Mouse (Mus musculus): Measurements from ENCODE around the gene Cntrob.

Gene Cntrob

GRCm38 (mm10) chr11:69323667-69324111 lies at the start of gene Cntrob, which contains the start of gene Trappc1:
Gene Cntrob, minus strand, starts transcription at chr11:69323775.
Gene Trappc1, plus strand, starts transcription at chr11:69323980.
- DNase-seq (ENCODE audit: low spot score) = peak; percentile 100

- peak; percentile 49 for DNase-seq (ENCODE audit: low spot score)
These were observed 49.2 kb upstream of the Cntrob start for GRCm38 (mm10) chr11:69372780-69373170.

- peak; percentile 23 for DNase-seq (ENCODE audit: low spot score)
These were observed 48.6 kb upstream of the Cntrob start for GRCm38 (mm10) chr11:69372056-69372779.

GRCm38 (mm10) chr11:69371601-69372000 lies 48.0 kb upstream of the Cntrob start:
- no peak for DNase-seq (ENCODE audit: low spot score)

- no peak for DNase-seq (ENCODE audit: low spot score)
These were observed 47.2 kb upstream of the Cntrob start for GRCm38 (mm10) chr11:69370817-69371215.

- no peak for DNase-seq (ENCODE audit: low spot score)
These were observed 46.6 kb upstream of the Cntrob start for GRCm38 (mm10) chr11:69369990-69370816.

GRCm38 (mm10) chr11:69369215-69369989 lies 45.8 kb upstream of the Cntrob start, which contains the start of gene Chd3:
Gene Chd3, minus strand, starts transcription at chr11:69369406.
- DNase-seq (ENCODE audit: low spot score) = no peak

- peak; percentile 34 for DNase-seq (ENCODE audit: low spot score)
These were observed 45.0 kb upstream of the Cntrob start for GRCm38 (mm10) chr11:69368356-69369214.

GRCm38 (mm10) chr11:69367616-69368355 lies 44.2 kb upstream of the Cntrob start:
- DNase-seq (ENCODE audit: low spot score) = peak; percentile 11

GRCm38 (mm10) chr11:69366855-69367615 lies 43.5 kb upstream of the Cntrob start:
- DNase-seq (ENCODE audit: low spot score) = peak; percentile 43

GRCm38 (mm10) chr11:69366157-69366854 lies 42.7 kb upstream of the Cntrob start:
- peak; percentile 94 for DNase-seq (ENCODE audit: low spot score)

- no peak for DNase-seq (ENCODE audit: low spot score)
These were observed 42.1 kb upstream of the Cntrob start for GRCm38 (mm10) chr11:69365722-69366121.

GRCm38 (mm10) chr11:69364910-69365309 lies 41.3 kb upstream of the Cntrob start:
- DNase-seq (ENCODE audit: low spot score) = no peak

GRCm38 (mm10) chr11:69364376-69364775 lies 40.8 kb upstream of the Cntrob start:
- DNase-seq (ENCODE audit: low spot score) = no peak

GRCm38 (mm10) chr11:69362479-69362878 lies 38.9 kb upstream of the Cntrob start:
- no peak for DNase-seq (ENCODE audit: low spot score)

- DNase-seq (ENCODE audit: low spot score) = no peak
These were observed 38.4 kb upstream of the Cntrob start for GRCm38 (mm10) chr11:69362021-69362420.

- DNase-seq (ENCODE audit: low spot score) = no peak
These were observed 34.1 kb upstream of the Cntrob start for GRCm38 (mm10) chr11:69357690-69358089.

- DNase-seq (ENCODE audit: low spot score) = no peak
These were observed 33.0 kb upstream of the Cntrob start for GRCm38 (mm10) chr11:69356544-69356943.

- DNase-seq (ENCODE audit: low spot score) = no peak
These were observed 22.9 kb upstream of the Cntrob start for GRCm38 (mm10) chr11:69346441-69346840.
